Mouse (Mus musculus): ENCODE results near the gene Gm2001.
"Not testable (repeated sequence)": the region's sequence is repeated elsewhere in the genome, so short reads cannot be mapped to it uniquely, and the experiment has no call there.

The Gm2001 gene

DNA sequence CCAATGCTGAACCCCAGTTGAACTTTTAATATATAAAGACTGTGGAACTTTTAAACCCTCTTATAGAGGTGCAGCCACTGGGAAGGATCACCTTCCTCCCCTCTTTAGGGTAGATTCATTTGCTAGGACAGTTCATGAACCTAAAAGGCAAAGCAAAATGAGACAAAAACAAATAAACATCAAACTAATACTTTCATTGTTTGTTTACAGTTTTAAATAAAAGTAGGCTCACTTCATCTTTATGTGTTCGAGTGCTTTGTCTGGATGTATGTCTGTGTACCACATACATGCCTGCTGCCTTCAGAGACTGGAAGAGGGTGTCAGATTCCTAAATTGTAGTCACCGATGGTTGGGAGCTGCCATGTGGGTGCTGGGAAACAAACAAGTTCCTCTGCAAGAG lies at the start of gene Gm2001:
Gm2001 (minus strand) TSS at position 101 of the 400 bp plus-strand sequence.
- DNase-seq = not testable (repeated sequence)

DNA sequence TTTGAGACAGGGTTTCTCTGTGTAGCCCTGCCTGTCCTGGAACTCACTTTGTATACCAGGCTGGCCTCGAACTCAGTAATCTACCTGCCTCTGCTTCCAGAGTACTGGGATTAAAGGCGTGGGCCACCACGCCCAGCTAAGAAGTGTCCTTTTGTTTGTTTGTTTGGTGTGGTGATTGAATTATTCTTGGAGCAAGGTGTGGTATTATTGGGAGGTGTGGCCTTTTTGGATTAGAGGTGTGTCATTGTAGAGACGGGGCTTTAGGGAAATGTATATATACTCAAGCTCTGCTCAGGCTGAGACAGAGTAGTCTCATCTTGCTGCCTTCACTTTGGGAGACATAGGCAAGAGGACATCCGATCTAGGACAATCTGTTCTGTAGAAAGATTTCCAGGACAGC lies 31.6 kb upstream of the Gm2001 start, which contains the start of gene Gm2016:
Gm2016 (plus strand) TSS at position 301 of the 400 bp plus-strand sequence.
- DNase-seq = not testable (repeated sequence)

DNA sequence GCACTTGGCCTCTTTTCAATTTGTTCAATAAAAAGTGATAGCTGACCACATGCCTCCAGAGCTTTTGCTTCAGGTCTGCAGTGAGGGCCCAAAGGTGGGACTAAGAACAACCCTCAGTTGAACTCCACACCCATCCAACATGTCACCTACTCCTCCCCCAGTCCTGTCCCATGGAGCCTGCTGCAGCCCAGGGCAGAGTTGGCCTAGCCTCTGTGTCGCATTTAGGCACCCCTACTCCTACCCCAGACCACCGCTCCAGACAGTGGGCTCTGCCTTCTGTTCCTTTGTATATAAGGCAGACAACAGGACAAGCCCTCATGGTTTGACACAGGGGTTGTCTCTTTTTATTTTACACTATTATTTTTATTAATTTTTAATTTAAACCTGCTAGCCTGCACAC lies 21.9 kb upstream of the Gm2001 start:
- not testable (repeated sequence) for DNase-seq

DNA sequence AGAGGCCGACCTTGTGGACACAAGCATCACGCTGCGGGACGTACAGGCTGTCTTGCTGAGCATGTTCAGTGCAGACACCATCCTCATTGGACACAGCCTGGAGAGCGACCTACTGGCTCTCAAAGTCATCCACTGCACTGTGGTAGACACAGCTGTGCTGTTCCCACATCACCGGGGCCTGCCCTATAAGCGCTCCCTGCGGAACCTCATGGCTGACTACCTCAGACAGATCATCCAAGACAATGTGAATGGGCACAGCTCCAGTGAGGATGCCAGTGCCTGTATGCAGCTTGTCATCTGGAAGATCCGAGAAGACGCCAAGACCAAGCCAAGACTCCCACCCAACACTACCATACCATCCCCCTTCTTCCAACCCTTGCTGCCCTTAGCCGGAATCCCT lies 21.5 kb upstream of the Gm2001 start:
- not testable (repeated sequence) for DNase-seq

DNA sequence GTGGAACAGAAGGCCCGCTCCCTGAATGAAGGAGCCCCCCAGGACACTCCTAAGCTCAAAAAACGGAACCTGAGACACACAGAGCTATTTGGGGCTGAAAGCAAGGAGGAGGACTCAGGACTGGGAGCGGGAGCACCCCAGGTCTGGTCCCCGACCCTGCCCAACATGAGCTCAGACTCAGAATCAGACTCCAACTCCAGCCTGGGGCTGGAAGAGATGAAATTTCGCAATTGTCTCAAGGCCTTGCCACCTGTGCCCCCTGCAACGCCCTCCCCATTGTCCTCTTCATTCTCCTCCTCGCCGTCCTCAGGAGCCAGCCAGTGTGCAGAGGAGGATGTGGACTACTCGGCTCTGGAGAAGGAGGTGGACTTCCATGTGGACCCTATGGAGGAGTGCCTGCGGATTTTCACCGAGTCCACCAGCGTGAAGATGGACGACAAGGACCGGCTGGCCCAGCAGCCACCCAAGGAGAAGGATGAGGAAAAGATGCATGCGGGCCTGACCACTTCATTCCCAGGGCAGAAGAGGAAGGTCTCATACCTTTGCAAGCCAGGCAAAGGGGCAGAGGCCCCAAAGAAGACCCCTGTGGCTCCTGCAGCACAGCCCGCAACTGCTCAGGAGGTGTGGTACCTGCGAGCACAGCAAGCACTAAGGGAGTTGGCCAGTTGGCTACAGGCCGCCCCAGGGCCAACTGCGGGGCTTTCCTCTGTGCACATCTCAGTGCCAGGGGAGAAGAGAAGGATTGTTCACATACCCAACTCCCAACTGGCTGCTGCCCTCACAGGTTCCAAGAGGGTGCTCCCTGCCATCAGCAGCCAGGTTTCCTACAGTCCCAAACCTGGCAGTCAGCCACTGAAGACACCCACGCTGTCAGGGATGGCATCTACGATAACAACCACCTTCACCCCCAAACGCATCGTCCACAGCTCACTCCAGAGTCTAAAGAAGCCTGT lies 19.9 kb upstream of the Gm2001 start:
- not testable (repeated sequence) for DNase-seq

DNA sequence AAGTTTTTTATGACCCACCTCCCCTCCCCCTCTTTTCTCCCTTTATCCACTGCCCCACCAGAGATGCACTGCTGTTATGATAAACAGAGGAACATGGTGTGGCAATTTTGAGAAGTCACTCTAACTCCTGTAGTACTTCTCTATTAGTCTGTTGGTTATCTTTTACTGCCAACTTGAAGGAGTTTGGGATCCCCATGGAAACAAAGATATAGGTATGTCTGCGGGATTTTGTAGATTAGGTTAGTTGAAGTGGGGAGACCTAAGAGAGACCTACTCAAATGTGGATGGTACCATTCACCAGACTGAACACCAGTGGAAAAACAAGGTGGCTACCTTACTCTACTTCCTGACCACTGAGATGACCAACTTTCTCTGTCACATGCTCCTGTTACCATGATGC lies 13.9 kb upstream of the Gm2001 start:
- DNase-seq = not testable (repeated sequence)

DNA sequence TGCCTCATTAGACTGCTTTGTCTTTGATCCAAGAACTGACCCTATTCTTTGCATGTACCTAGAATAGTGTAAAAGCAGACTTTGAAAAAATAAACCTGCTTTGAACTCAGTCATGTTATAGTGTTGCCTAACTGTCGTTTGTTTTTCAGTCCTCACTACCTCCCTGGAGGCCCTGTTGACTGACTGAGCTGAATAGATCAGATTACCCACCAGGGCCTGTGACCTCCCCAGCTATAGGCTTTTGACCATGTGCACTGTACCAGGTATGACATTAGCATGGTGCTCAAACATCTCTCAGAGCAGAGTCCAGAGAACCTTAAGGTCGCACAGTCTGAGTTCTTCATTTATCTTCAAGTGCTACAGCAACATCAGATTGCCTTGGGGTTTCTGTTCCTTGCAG lies 8.5 kb upstream of the Gm2001 start:
- DNase-seq = not testable (repeated sequence)

DNA sequence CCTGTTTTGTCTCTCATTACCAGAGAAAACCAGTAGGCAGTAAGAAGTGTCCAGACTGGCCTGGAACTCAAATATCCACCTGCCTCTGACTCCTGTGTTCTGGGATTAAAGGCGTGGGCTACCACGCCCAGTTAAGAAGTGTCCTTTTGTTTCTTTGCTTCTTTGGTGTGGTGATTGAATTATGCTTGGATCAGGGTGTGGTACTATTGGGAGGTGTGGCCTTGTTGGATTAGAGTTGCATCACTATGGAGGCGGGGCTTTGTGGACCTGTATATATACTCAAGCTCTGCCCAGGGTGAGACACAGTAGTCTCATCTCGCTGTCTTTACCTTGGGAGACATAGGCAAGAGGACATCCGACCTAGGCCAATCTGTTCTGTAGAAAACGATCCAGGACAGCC lies 25.9 kb downstream of the Gm2001 start, which contains the start of gene BB287469:
BB287469 (plus strand) TSS at position 301 of the 400 bp plus-strand sequence.
- not testable (repeated sequence) for DNase-seq

DNA sequence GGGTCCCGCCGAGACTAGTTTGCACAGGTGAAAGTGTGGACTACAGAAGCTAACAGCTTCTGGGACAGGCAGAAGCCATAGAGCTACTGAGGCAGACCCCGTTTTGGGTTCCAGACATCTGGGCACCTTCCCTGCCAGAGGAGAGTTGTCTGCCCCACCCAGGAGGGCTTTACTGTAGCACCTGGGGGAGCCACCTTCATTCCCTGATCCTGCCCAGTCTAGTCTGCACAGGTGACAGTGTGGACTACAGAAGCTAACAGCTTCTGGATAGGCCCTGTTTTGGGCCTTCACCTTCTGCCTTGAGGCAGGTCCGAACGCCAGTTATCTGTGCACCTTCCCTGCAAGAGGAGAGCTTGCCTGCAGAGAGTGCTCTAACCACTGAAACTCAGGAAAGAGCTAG lies 44.2 kb downstream of the Gm2001 start:
- not testable (repeated sequence) for DNase-seq

DNA sequence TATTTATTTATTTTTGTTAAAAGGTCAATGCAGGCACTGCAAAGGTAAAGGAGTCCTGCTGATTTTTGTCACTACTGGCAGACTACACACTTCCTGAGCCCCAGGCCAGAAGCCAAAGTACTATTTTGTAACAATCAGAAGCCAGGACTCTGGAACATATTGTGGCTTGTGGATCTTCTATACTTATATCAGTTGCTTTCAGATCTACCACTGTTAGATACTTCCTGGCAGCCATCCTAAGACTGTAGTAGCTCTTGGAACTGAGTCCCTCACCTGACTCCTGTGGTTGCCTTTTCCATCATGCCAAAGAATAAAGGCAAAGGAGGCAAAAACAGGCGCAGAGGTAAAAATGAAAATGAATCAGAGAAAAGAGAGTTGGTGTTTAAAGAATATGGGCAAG lies 46.9 kb downstream of the Gm2001 start, which contains the start of gene Gm21936:
Gm21936 (plus strand) TSS at position 301 of the 400 bp plus-strand sequence.
- not testable (repeated sequence) for DNase-seq
